Mouse (Mus musculus) embryo, embryonic 11 days (tissue): ENCODE data around the gene Ptpn3.
"Not testable (repeated sequence)": the region's sequence is repeated elsewhere in the genome, so short reads cannot be mapped to it uniquely, and the experiment has no call there.

ENCODE experiments used
- DNase-seq: peaks from one replicate; pipeline ENCODE4 v3.0.0-alpha.2; 2015

The Ptpn3 gene

GRCm38 (mm10) chr4:57299308-57299700 lies 2.3 kb downstream of the Ptpn3 start:
- DNase-seq, result peak; percentile 21

DNA sequence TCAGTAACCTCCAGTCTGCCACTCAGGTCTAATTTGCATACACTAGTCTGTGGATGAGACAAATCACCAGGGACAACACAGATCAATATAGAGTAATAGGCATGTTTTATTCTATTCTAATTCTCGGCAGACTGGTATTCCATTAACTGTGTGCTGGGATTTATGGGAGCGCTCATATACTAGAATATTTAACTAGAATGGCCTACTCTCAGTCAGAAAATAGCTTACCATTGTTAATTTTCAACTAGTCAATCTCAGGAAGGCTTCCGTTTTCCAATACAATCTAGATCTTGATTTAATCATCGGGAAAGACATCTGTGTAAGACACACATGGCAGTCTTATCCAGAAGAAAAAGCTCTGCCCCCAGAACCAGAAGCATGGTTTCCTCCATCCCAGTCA lies 3.5 kb downstream of the Ptpn3 start:
- no peak for DNase-seq

DNA sequence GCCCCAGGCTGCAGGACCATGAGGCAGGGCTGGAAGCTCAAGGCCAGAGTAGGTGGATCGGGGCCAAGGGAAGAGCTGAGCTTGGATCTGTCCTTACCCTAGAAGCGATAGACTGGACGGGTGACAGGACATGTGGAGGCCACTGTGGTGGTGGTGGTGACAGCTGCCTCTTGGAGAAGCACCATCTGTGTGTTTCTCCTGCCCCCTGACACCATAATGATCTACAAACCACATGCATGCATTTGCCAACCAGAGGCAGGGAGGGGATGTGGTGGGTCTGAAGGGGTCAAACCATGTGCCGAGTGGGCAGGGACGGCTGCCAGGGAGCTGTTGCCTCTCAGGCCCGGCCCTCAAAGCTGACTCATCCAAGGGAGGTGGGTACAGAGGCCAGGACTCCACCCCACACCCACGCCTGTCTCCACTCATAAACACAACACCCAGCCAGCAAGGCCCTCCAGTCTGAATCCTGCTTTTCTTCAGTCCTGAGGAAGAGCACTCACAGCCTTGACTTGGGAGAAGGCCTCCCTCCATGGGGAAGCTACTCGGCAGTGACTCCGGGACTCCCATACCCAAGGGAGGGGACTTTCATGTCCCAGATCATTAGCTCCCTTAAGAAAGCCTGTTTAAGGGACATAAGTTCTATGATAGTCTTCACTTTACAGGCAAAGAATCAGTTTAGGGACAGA lies 6.5 kb downstream of the Ptpn3 start:
- no peak for DNase-seq

DNA sequence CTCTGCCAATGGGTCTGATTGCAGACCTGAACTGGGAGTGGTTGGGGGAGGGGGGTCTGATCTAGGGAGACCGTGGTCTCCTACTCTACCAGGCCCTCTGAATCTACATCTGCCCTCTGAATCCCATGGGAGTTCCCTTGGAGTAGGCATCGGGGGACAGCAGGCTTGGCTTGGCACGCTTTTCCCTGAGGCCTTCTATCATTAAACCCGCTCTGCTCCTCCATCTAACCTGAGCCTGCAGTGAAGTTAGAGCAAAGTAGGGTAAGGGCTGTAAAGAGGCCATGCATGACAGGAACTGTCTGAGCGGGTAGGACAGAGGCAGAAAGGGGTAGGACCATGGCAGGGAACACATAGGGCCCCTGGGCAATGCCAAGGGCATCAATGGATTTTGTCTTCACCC lies 9.0 kb downstream of the Ptpn3 start:
- no peak for DNase-seq

DNA sequence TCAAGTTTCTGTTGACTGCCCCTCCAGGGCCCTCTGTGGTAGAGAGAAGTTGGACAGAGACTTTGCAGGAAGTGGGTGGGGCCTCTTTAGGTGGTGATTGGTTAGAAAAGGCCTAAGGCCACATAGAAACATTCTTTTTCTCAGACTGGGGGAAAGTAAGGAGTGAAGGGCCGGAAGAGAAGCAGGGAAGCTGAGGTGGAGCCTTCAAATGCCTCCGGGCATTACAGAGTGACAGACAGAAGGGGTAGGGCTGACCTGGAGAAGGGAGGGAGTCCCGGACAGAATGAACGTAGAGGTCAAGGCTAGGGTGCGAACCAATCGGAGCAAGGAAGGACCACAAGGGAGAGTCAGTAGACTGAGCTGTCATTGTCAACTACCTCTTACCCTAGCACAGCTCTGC lies 11.6 kb downstream of the Ptpn3 start:
- no peak for DNase-seq

- no peak for DNase-seq
Observed at GRCm38 (mm10) chr4:57287808-57288207, 13.8 kb downstream of the Ptpn3 start.

GRCm38 (mm10) chr4:57285251-57285650 lies 16.4 kb downstream of the Ptpn3 start:
- no peak for DNase-seq

- DNase-seq, result no peak
Observed at GRCm38 (mm10) chr4:57283189-57283588, 18.4 kb downstream of the Ptpn3 start.

DNA sequence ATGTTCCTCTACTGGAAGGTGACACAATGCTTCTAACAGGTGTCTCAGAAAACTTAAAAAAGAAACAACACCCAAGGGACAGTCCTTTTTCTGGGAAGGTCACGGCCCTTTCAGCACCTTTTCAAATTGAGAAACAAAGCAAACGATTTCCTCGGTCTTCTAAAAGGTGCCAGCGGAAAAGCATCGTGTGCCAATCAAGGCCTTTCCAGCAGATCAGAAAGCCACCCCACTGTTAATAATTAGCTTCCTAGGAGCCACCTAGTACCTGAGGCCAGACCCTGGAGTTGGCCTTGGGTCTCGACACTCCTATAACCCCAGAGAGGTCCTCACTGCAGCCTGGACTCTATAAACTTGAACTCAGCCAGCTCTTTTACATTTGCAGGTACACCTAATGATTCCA lies 19.0 kb downstream of the Ptpn3 start:
- DNase-seq, result no peak

GRCm38 (mm10) chr4:57282179-57282578 lies 19.5 kb downstream of the Ptpn3 start:
- no peak for DNase-seq

DNA sequence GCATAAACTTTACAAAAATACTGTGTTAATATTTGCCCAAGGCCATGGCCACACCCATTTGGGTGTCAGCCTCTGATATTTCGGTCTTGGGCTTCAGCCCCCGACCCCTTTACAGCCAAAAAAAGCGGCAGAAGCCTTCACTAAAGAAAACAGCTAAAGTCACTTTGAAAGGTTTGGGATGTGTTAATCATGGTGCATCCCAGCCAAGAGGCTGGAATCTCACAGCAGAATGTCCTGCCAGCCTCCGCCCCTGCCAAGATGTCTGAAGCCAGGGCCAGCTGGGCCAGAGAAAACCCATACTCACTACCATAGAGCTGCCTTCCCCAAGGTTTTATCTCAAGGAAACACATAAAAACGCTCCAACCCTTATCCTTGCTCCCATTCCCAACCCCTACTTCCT lies 20.7 kb downstream of the Ptpn3 start:
- DNase-seq, result no peak

DNA sequence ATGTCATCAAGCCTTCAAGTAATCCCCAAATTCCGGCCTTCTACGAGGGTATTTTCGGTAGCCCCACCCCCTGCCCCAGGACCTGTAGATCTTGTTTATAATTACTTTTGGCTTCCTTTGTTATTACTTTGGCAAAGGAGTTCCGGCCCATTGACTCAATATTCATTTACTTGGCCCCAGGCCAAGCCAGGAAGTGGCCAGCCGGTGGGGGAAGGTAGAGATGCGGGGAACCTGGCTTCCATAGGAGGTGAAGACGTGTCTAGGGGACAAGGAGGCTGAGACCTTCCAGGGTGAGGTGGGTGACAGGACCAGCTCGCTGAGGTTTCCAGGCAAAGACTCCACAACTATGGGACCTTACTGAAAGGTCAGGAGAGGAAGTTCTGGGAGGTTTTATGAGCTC lies 22.4 kb downstream of the Ptpn3 start:
- DNase-seq, result no peak

- DNase-seq, result no peak
Observed at GRCm38 (mm10) chr4:57278812-57279211, 22.8 kb downstream of the Ptpn3 start.

GRCm38 (mm10) chr4:57277671-57278070 lies 24.0 kb downstream of the Ptpn3 start:
- no peak for DNase-seq

DNA sequence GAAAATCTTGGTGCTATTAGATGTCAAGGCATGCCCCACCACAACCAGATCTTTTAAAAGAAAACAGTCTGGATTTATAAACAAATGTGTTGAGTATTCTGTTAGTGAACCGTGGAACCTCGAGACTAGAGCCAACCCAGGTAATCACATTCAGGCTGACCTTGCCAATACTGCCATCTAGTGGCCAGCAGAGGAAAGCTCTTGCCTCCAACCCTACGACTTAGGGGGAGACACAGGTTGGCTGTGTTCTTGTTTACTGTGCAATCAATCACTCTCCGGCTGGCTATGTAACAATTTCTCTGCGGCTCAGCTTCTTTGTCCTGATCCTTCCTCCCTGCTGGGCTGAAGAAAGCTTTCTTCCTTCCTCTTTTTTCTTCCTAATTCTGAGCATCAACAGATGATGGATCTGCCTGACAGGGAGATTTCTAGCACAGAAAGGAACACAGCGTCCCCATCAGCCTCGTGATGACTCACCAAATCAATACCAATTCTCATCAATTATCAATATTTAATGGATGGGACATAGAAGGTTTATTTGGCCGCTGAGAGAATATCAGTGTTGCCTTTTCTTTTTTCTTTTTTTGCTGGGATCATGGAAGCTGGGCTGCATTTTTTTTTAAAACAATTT lies 26.4 kb downstream of the Ptpn3 start:
- peak; percentile 83 for DNase-seq

DNA sequence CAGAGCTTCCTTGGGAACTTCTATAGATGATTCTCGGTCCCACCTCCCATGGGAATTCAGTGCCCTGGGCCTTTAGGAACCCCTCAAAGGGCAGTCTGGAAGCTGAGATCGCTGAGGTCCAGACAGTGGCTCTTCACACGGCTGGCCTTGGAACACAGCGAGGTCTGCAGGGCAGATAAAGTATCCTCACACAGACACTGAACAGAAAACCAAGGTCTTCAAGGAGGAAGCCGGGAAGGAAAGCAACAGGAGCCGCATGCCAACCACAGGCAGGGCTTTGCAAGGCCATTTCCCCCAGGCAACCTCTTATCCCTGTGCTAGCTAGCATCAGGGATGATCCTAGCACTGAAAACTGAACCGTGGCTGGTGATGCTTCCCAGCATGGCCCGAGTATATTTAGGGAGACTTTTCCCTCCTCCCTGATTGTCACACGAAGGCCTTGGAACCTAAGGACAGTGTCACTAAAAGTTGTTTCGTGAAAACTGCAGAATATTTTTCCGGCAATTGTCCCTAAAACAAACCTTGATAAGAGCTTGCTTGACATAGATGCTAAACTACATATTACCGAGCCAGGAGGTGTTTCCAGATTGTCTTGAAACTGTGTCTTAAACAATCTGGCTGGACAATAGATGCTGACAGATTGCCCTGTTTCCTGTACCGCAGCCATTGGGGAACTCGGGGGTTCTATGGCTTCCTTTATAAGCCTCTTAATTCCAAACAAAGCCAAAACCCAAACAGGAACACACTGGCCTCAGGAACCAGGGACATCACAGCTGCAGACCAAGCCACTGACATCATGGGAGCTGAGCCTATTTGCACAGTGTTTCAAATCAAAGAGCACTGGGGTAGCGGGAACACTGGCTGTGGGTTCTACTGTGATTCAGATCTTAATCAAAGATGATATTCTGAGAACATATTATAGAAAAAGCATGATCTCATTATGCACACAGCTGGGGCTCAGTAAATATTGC lies 27.8 kb downstream of the Ptpn3 start:
- no peak for DNase-seq

DNA sequence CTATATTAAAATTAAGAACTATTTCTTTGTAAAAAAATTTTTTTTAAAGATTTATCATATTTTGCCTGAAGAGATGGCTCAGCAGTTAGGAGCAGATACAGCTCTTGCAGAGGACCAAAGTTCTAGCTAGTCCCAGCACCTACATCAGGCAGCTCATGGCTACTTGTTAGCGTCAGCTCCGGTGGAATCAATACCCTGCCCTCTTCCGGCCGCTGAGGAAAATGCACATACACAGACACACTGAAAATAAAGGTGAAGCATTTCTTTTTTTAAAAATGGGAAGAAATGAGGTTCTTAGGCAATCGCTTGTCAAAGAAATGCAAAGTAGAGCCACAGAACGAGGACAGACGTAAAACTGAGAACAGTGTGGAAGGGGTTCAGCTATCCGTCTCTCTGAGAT lies 30.6 kb downstream of the Ptpn3 start:
- no peak for DNase-seq

GRCm38 (mm10) chr4:57270489-57270888 lies 31.1 kb downstream of the Ptpn3 start:
- not testable (repeated sequence) for DNase-seq

DNA sequence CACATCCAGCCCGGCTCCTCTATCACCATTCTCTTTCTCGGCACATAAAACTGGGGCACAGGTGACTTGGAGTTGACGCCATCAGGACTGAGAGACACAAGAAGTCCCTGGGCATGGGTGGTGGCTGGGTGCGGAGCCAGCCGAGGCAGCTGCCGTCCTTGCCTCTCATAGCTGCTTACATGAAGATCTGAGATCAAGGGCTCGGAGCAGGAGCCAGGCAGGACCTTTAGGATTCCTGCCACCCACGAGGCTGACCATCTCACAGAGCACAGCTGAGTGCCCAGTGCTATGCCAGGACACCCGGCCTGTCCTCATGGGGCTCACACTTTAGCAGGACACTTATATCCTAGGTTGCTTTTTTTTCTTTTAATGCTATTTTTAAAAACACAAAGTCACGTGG lies 32.3 kb downstream of the Ptpn3 start:
- no peak for DNase-seq

DNA sequence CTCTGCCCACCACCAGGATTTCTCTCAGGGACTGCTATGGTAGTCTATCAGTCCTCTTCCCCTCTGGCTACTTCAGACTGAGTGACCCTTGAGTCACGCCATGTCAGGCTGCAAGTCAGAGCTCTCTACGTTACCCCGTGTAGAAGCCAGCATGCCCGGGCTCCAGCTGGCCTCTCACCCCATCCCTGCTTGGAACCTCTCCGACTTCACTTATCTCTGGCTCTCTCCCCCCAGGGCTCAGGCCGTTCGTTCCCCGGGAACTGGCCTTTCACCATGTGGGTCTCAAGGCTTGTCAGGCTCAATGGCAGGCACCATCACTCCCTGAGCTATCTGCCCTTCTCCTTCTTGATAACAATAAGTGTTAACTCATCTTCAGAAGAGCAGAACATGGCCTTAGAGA lies 33.3 kb downstream of the Ptpn3 start:
- DNase-seq, result no peak

GRCm38 (mm10) chr4:57266389-57266788 lies 35.2 kb downstream of the Ptpn3 start:
- no peak for DNase-seq

DNA sequence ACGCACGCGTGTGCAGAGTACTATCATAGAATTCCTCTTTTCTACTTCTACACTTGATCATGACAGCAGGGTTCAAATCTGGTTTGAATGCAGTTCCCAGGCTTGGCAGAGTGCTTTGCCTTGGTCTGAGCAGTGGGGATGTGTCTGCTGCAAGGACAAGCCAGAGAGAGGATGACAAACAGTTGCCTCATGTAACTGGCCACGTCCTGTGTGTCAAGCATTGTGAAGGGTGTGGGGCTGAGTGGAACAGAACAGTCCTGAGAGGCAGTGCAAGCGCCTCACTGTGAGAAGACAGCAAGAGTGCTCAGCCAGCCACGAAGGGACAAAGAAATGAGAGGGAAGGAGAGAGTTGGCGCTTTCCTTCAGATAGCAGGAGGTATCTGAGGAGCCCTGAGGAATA lies 37.9 kb downstream of the Ptpn3 start:
- no peak for DNase-seq

DNA sequence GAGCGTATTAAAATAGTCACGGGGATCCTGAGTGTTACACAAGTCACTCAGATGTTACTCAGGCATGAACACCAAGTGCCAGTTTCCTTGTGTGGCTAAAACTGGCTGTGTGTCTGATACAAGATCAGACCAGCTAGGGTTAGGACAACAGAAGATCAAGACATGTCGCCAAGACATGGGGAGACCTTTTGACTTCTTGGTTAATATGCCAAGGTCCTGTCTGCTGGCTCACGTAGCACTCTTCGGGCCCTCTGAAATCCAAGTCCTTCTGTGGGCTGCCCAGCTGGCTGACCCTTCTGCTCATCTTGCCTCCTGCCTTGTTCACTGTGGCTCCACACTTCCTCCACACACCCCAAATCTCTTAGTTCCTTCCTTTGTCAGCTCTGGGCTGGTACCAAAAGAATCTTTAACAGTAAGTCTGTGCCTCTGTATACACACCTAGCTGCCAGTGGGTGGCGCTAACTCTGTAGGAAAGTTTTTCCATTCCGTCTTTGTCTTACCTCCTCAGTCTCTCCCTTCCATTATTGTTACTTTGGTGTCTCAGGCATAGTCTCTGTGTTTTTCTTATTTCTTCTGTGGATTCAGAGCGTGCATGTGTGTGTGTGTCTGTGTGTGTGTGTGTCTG lies 38.5 kb downstream of the Ptpn3 start:
- peak; percentile 62 for DNase-seq
